Mouse (Mus musculus) brain, embryonic 14.5 days (tissue): ENCODE data around the gene Pde6c.

Source experiments
- CTCF ChIP-seq: fragments of 200-500 bp; IDR thresholded peaks from 2 replicates; pipeline ENCODE4 v1.5.1; 2012; ENCODE audit warnings: inconsistent platforms, mild to moderate bottlenecking, moderate library complexity, borderline replicate concordance; ENCODE audit not compliant: insufficient read depth, insufficient read length; ENCODE audit errors: extremely low read depth
- POLR2A ChIP-seq: fragments of 200-500 bp; IDR thresholded peaks from 2 replicates; pipeline ENCODE4 v1.6.1; 2012; ENCODE audit warnings: mild to moderate bottlenecking, inconsistent platforms, borderline replicate concordance; ENCODE audit not compliant: poor library complexity, insufficient read depth, insufficient read length, severe bottlenecking; ENCODE audit errors: extremely low read depth

DNA sequence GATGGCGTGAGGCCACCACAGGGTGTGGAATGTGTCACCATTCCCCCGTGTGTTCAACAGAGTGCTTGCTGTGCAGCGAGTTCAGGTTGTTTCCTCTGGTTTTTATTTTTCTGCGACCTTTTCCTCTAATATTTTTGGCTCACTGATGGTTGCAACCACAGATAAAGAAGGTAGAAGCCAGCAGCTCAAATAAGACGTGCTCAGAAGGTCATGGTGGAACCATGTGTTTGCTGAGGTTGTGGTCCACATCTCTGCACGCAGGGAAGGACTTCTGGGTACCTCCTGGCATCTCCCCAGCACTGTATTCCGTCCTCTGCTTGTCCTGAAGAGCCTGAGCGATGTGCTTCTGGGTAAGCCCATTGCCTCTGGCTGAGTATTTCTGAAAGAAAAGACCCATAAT, 5.9 kb upstream of the Pde6c start:
- TF ChIP-seq CTCF (no peak), POLR2A (no peak)
